Mouse (Mus musculus) megakaryocyte-erythroid progenitor cell, adult 5-6 weeks (primary cell): ENCODE data around the gene Hs3st4. TPM values are rescaled to one million over a fixed set of nuclear protein-coding genes. Genes with fewer than 3 reads are reported as not detected.

Experiments
- ATAC-seq: replicated peaks from 2 replicates; pipeline ENCODE4 v1.8.0; 2016; ENCODE audit warnings: mild to moderate bottlenecking, inconsistent platforms; ENCODE audit not compliant: severe bottlenecking, poor library complexity, low FRiP score, low TSS enrichment
- total RNA-seq, 2 experiments: library from RNA; stranded (forward) in 1 of 2; stranded (reverse) in 1 of 2; fragments of 200-1000, 215-1000 nt in 1 of 2; fragments of >200 nt in 1 of 2; fragmentation: Nextera tagmentation in 1 of 2; gene quantifications; 2 replicates each; pipeline ENCODE4 v1.2.3; 2014 to 2017

Hs3st4 gene
- total RNA-seq, 2 experiments from 2014 or later: not detected

GRCm38 (mm10) chr7:124258419-124258818 lies 275.8 kb downstream of the Hs3st4 start:
- ATAC-seq: no peak

- ATAC-seq: no peak
Observed at GRCm38 (mm10) chr7:124270734-124271133, 288.1 kb downstream of the Hs3st4 start.

DNA sequence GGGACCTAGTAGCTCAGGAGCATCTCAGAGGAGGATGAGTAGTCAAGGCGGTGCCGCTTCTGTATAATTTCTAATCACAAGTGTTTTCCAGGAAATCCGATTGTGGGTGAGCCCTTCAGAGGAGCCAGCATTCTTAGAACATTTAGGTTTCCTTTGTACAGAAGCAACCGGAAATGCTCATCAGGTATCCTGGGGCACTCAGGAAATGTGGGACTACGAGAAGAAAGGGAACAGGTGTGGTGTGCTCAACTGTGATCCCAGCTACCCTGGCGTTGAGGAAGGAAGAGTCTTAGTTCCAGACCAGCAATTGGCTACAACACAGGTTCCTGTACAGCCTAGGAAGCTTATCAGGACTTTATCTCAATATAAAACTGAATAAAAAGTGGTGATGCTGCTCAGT lies 307.2 kb downstream of the Hs3st4 start:
- ATAC-seq: no peak

GRCm38 (mm10) chr7:124319451-124319850 lies 336.8 kb downstream of the Hs3st4 start:
- ATAC-seq: no peak

- no peak for ATAC-seq
Observed at GRCm38 (mm10) chr7:124335635-124336034, 353.0 kb downstream of the Hs3st4 start.

GRCm38 (mm10) chr7:124341510-124341909 lies 358.8 kb downstream of the Hs3st4 start:
- ATAC-seq: no peak

- ATAC-seq: no peak
Observed at GRCm38 (mm10) chr7:124347218-124348017, 364.7 kb downstream of the Hs3st4 start.

DNA sequence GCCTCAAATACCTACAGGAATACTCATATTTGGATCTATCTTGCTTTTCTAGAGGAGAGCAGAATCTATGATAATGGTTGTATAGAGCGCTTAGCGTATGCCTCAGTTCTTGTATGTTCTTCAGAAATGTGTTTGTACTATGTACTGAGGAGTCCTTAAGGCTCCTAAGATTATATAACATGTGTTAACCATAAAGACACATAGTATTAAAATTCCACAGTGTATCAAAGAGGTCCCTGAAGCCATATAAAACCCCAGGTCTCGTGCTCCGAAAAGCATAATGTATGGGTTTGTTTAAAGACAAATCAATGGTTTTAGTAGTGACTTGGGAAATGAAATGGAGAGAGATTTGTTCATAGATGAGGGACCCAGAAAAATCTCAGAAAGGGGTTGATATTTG lies 371.4 kb downstream of the Hs3st4 start:
- ATAC-seq: no peak

- no peak for ATAC-seq
Observed at GRCm38 (mm10) chr7:124358068-124358467, 375.4 kb downstream of the Hs3st4 start.

- no peak for ATAC-seq
Observed at GRCm38 (mm10) chr7:124359836-124360235, 377.2 kb downstream of the Hs3st4 start.

DNA sequence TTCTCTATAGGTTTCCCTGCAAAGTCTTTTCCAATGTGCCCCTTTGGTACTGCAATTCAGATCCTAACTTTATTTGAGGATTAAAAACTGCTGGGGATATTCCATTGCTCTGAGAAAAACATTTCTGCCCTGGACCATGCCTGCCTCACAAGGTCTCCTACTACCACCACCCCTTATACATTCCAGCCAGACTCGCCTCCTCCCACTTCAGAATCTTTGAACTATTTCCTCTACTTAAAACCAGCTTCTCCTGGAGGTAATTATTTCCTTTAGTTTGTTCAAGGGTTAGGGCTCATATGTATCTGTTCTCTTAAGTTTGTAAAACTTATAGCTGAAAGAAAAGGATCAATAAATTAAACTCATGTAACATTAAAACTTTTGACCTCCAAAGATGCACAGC lies 389.6 kb downstream of the Hs3st4 start:
- ATAC-seq: no peak

- no peak for ATAC-seq
Observed at GRCm38 (mm10) chr7:124372697-124373096, 390.0 kb downstream of the Hs3st4 start.

DNA sequence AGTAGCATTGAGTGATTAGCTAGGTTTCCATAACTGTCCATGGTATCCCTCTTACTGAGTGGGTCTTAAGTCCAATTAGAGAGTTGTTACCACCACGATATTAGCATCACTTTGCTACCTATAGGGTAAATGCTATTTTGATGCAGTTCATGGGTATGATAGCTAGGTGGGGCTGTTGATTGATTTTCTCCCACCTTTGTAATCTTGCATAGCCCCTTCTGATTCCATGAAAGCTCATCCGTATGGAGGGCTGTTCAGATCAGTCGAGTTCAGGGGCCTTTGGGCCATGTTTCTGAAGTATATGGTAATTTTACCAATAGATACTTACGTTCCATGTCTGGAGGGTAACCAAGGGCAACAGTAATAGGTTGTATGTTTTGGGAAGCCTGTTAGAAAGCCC lies 400.8 kb downstream of the Hs3st4 start:
- no peak for ATAC-seq

DNA sequence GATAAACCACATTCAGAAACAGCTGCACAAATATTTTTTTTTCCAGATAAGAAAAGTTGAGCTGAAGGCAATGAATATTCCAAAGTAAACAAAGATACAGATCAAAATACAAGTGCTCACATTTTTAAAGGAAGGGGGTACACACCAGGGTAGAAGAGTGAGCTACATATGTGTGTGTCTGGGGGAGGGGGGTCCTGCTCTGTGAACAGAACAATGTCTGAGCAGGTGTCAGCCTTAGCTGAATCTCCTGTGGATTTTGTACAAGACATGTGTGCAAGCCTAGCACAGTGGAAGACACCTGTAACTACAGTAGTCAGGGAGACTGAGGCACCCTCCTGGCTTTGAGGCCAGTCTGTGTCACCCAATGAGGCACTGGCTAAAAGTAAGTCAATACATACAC lies 416.5 kb downstream of the Hs3st4 start:
- ATAC-seq: no peak

DNA sequence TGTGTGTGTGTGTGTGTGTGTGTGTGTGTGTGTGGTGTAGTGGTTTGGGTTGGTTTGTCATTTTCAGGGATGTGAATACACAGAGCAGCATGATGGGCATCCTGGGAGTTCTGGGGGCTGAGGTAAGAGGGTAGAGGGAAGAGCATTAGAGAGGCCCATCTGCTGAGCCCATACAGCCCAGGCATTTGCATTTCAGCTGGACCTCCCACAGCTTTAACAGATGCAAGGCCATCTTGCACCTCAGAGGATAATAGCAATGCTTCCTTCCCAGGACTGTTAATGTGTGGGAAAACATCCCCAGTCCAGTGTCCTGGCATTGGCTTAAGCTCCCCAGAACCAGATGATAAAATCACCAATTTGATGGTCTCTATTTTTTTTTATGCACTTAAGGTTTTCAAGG lies 444.3 kb downstream of the Hs3st4 start:
- no peak for ATAC-seq
